Mouse (Mus musculus) neural tube, embryonic 14.5 days (tissue): ENCODE results near the gene Ap1g1. TPM values are rescaled to one million over a fixed set of nuclear protein-coding genes. Genes with fewer than 3 reads are reported as not detected.
"Not testable (repeated sequence)": the region's sequence is repeated elsewhere in the genome, so short reads cannot be mapped to it uniquely, and the experiment has no call there.

Source experiments
- ATAC-seq: fragments of 200-750 bp; cut with Nextera tagmentation; 2 replicates; pipeline ENCODE4 v1.8.0; 2017; ENCODE audit warnings: low read depth, mild to moderate bottlenecking, moderate TSS enrichment, moderate library complexity
- H3K27ac ChIP-seq: fragments of 300-500 bp; sonication (generic); 2 replicates; pipeline ENCODE4 v1.5.1; 2014; ENCODE audit warnings: low read depth, mild to moderate bottlenecking, control low read depth, low read length, moderate library complexity, mixed read lengths
- H3K27me3 ChIP-seq: fragments of 300-500 bp; sonication (generic); 2 replicates; pipeline ENCODE4 v1.6.1; 2014; ENCODE audit warnings: low read length; ENCODE audit not compliant: control insufficient read depth, insufficient read depth
- H3K36me3 ChIP-seq: fragments of 300-500 bp; sonication (generic); 2 replicates; pipeline ENCODE4 v1.6.1; 2014; ENCODE audit warnings: low read length, mixed read lengths; ENCODE audit not compliant: control insufficient read depth, insufficient read depth
- H3K4me1 ChIP-seq: fragments of 300-500 bp; sonication (generic); 2 replicates; pipeline ENCODE4 v1.6.1; 2014; ENCODE audit warnings: low read length; ENCODE audit not compliant: control insufficient read depth, insufficient read depth
- H3K4me2 ChIP-seq: fragments of 300-500 bp; sonication (generic); 2 replicates; pipeline ENCODE4 v1.6.1; 2014; ENCODE audit warnings: mild to moderate bottlenecking, low read depth, low read length, control low read depth
- H3K4me3 ChIP-seq: fragments of 300-500 bp; sonication (generic); 2 replicates; pipeline ENCODE4 v1.5.1; 2014; ENCODE audit warnings: low read depth, low read length, control low read depth, mixed read lengths
- H3K9ac ChIP-seq: fragments of 300-500 bp; sonication (generic); replicated peaks from 2 replicates; pipeline ENCODE4 v1.6.1; 2014; ENCODE audit warnings: low read depth, mild to moderate bottlenecking, control low read depth, low read length, mixed read lengths
- H3K9me3 ChIP-seq: fragments of 300-500 bp; sonication (generic); 2 replicates; pipeline ENCODE4 v1.6.1; 2016; ENCODE audit warnings: low read length; ENCODE audit not compliant: control insufficient read depth
- WGBS: fragments of 180-500 bp; shearing (Covaris S2); extraction: QIAGEN DNeasy Blood & Tissue Kit; methylation state at CpG from one replicate; pipeline ENCODE4 v1.1.7; 2014; 5-methylcytosine and 5-hydroxymethylcytosine counted together
- polyA plus RNA-seq: library from polyadenylated mRNA; unstranded; fragments of >200 nt; fragmentation: Nextera tagmentation; extraction: Ambion mirVana; gene quantifications from 2 replicates; pipeline ENCODE4 v1.2.1, GENCODE M21; 2014

Ap1g1 gene
- polyA plus RNA-seq, 1 experiment from 2014 or later = 39.2 TPM

- 79% methylated on average over 12 of the region's 12 CpGs for WGBS
Measured at GRCm38 (mm10) chr8:109750699-109751098, 27.7 kb upstream of the Ap1g1 start.

GRCm38 (mm10) chr8:109751731-109752485 lies 26.4 kb upstream of the Ap1g1 start:
- H3K36me3 ChIP-seq = no peaks in the 10 kb centered on the region
- 89% methylated on average over 20 of the region's 20 CpGs for WGBS
- no peak overlapping the region for H3K4me3 ChIP-seq
- no peak overlapping the region for H3K9ac ChIP-seq
- no peak overlapping the region for H3K4me2 ChIP-seq
- no peak overlapping the region for H3K27ac ChIP-seq
- ATAC-seq = no peak
- H3K27me3 ChIP-seq = no peaks in the 10 kb centered on the region
- H3K4me1 ChIP-seq = no peaks in the 10 kb centered on the region
- H3K9me3 ChIP-seq = no peaks in the 10 kb centered on the region

More at GRCm38 (mm10) chr8:109750699-109751098, 27.7 kb upstream of the Ap1g1 start:
- Histone ChIP-seq H3K4me1 (no peaks in the 10 kb centered on the region), H3K9me3 (no peaks in the 10 kb centered on the region), H3K27ac (no peak overlapping the region), H3K36me3 (no peaks in the 10 kb centered on the region), H3K9ac (no peak overlapping the region), H3K4me2 (no peak overlapping the region), H3K4me3 (no peak overlapping the region), H3K27me3 (no peaks in the 10 kb centered on the region)
- no peak for ATAC-seq

- ATAC-seq = no peak
- Histone ChIP-seq H3K36me3 (no peaks in the 10 kb centered on the region), H3K4me2 (no peak overlapping the region), H3K9ac (no peak overlapping the region), H3K27me3 (no peaks in the 10 kb centered on the region), H3K4me3 (no peak overlapping the region), H3K27ac (no peak overlapping the region), H3K9me3 (no peaks in the 10 kb centered on the region), H3K4me1 (no peaks in the 10 kb centered on the region)
- WGBS = 89% methylated on average over 8 of the region's 8 CpGs
Measured at GRCm38 (mm10) chr8:109754696-109755095, 23.7 kb upstream of the Ap1g1 start.

GRCm38 (mm10) chr8:109755554-109755953 lies 22.8 kb upstream of the Ap1g1 start:
- 85% methylated on average over 4 of the region's 4 CpGs for whole genome bisulfite sequencing
- H3K9me3 ChIP-seq, ATAC-seq: not testable (repeated sequence)

GRCm38 (mm10) chr8:109756849-109757248 lies 21.5 kb upstream of the Ap1g1 start:
- Histone ChIP-seq H3K9me3 (no peaks in the 10 kb centered on the region), H3K36me3 (no peaks in the 10 kb centered on the region), H3K4me3 (no peak overlapping the region), H3K9ac (no peak overlapping the region), H3K4me2 (no peak overlapping the region), H3K27ac (no peak overlapping the region), H3K4me1 (no peaks in the 10 kb centered on the region), H3K27me3 (no peaks in the 10 kb centered on the region)
- 77% methylated on average over 3 of the region's 3 CpGs for WGBS
- ATAC-seq = no peak

More at GRCm38 (mm10) chr8:109755554-109755953, 22.8 kb upstream of the Ap1g1 start:
- not testable (repeated sequence) for H3K4me3 ChIP-seq, H3K9ac ChIP-seq, H3K27me3 ChIP-seq, H3K36me3 ChIP-seq, H3K4me2 ChIP-seq, H3K27ac ChIP-seq, H3K4me1 ChIP-seq

- H3K4me1 ChIP-seq = no peaks in the 10 kb centered on the region
- H3K9ac ChIP-seq = no peak overlapping the region
- H3K4me3 ChIP-seq = no peak overlapping the region
- H3K9me3 ChIP-seq = no peaks in the 10 kb centered on the region
- no peak overlapping the region for H3K27ac ChIP-seq
- H3K36me3 ChIP-seq = no peaks in the 10 kb centered on the region
- WGBS = 92% methylated on average over 7 of the region's 7 CpGs
- H3K4me2 ChIP-seq = no peak overlapping the region
- ATAC-seq = no peak
- no peaks in the 10 kb centered on the region for H3K27me3 ChIP-seq
Measured at GRCm38 (mm10) chr8:109759426-109759825, 18.9 kb upstream of the Ap1g1 start.

- Histone ChIP-seq H3K36me3 (no peaks in the 10 kb centered on the region), H3K9ac (no peak overlapping the region), H3K4me1 (no peaks in the 10 kb centered on the region), H3K4me3 (no peak overlapping the region), H3K27me3 (no peaks in the 10 kb centered on the region), H3K9me3 (no peaks in the 10 kb centered on the region), H3K4me2 (no peak overlapping the region), H3K27ac (no peak overlapping the region)
- no peak for ATAC-seq
- 56% methylated on average over 1 of the region's 1 CpGs for WGBS
Measured at GRCm38 (mm10) chr8:109760221-109760620, 18.1 kb upstream of the Ap1g1 start.

GRCm38 (mm10) chr8:109764031-109764430 lies 14.3 kb upstream of the Ap1g1 start:
- Histone ChIP-seq H3K27me3 (no peaks in the 10 kb centered on the region), H3K4me1 (no peaks in the 10 kb centered on the region), H3K9me3 (no peaks in the 10 kb centered on the region), H3K4me2 (no peak overlapping the region), H3K9ac (no peak overlapping the region), H3K36me3 (no peaks in the 10 kb centered on the region), H3K4me3 (no peak overlapping the region), H3K27ac (no peak overlapping the region)
- no peak for ATAC-seq
- 89% methylated on average over 6 of the region's 6 CpGs for WGBS

- Histone ChIP-seq H3K36me3 (no peaks in the 10 kb centered on the region), H3K9ac (no peak overlapping the region), H3K4me3 (no peak overlapping the region), H3K4me1 (no peaks in the 10 kb centered on the region), H3K27ac (no peak overlapping the region), H3K9me3 (no peaks in the 10 kb centered on the region), H3K27me3 (no peaks in the 10 kb centered on the region), H3K4me2 (no peak overlapping the region)
- 78% methylated on average over 7 of the region's 7 CpGs for WGBS
- ATAC-seq = no peak
Measured at GRCm38 (mm10) chr8:109766081-109766480, 12.3 kb upstream of the Ap1g1 start.
